ENCODE assay signal across 5 mouse cellular contexts in genomic region chr4:45039546-45039945, GRCm38 (mm10). TPM values are rescaled to one million over a fixed set of nuclear protein-coding genes. Genes with fewer than 3 reads are reported as not detected.
DNase-seq lines count a peak whose midpoint lies in the region; ATAC-seq and TF ChIP-seq lines count a peak whose summit lies in the region.
"Not testable (repeated sequence)": the region's sequence is repeated elsewhere in the genome, so short reads cannot be mapped to it uniquely, and the experiment has no call there.

No protein-coding gene starts in this region.

- H3K27ac ChIP-seq in heart, embryonic 15.5 days: peak overlapping the region; percentile 94; the same call in 1 of the 2 replicates
- H3K27ac ChIP-seq in kidney, adult 2 months (ENCODE audit: insufficient read depth, low read depth, low read length): not testable (repeated sequence)

- TF ChIP-seq POLR2A in kidney, adult 2 months (IDR thresholded peaks at IDR 0.05; ENCODE audit: low read depth, low read length): not testable (repeated sequence)

- not testable (repeated sequence) for H3K4me2 ChIP-seq in heart, embryonic 15.5 days

- H3K9me3 ChIP-seq in heart, embryonic 15.5 days (replicated peaks): not testable (repeated sequence)

- not testable (repeated sequence) for H3K4me3 ChIP-seq in heart, embryonic 15.5 days; kidney, adult 2 months (ENCODE audit: insufficient read depth, low read depth, low read length)

- peaks cover 34% of the 10 kb centered on the region for H3K4me1 ChIP-seq in heart, embryonic 15.5 days (replicated peaks)
- peaks cover 21% of the 10 kb centered on the region for H3K4me1 ChIP-seq in kidney, adult 2 months (ENCODE audit: control insufficient read depth, insufficient read depth, low read length)

- H3K27me3 ChIP-seq in heart, embryonic 15.5 days; kidney, adult 2 months (replicated peaks; ENCODE audit: control insufficient read depth, insufficient read depth, low read length): not testable (repeated sequence)

- not testable (repeated sequence) for H3K9ac ChIP-seq in heart, embryonic 15.5 days

- TF ChIP-seq CTCF in kidney, adult 2 months (conservative IDR thresholded peaks at IDR 0.05; ENCODE audit: insufficient read depth, insufficient read length, low read depth, low read length): not testable (repeated sequence)

- H3K36me3 ChIP-seq in heart, embryonic 15.5 days: peaks cover 37% of the 10 kb centered on the region
- not testable (repeated sequence) for H3K36me3 ChIP-seq in kidney, adult 2 months (ENCODE audit: control insufficient read depth, insufficient read depth, low read length)

- ATAC-seq in heart, embryonic 15.5 days (replicated peaks; ENCODE audit: insufficient number of reproducible peaks, insufficient read depth, low FRiP score, low read depth): not testable (repeated sequence)

- DNase-seq in kidney, adult 2 months: peak; percentile 73
- DNase-seq in kidney, adult 9 months: peak; percentile 64
- DNase-seq in kidney, postnatal 14 days: peak; percentile 19
- DNase-seq in kidney, postnatal 36 days: peak; percentile 36 to 38

- 92% methylated on average over 7 of the region's 7 CpGs for WGBS in heart, embryonic 15.5 days
- WGBS in kidney, adult 2 months: 49% methylated on average over 7 of the region's 7 CpGs

RNA-seq across cellular contexts. Expression of gene Polr1e, which starts 21.2 kb away (rescaled TPM):
- 71.2 and 73.8 TPM in 2 replicates for polyA plus RNA-seq in heart, embryonic 15.5 days (2015; fragmentation: Nextera tagmentation; extraction: Ambion mirVana)
- polyA plus RNA-seq in kidney, adult 2 months (2012; rRNA removed): 6.2 and 7.8 TPM in 2 replicates

RNA-seq across cellular contexts. Expression of gene Zbtb5, which starts 27.3 kb away (rescaled TPM):
- 12.5 and 15.3 TPM in 2 replicates for polyA plus RNA-seq in heart, embryonic 15.5 days (2015; fragmentation: Nextera tagmentation; extraction: Ambion mirVana)
- 11.8 and 12.8 TPM in 2 replicates for polyA plus RNA-seq in kidney, adult 2 months (2012; rRNA removed)

RNA-seq across cellular contexts. Expression of gene Fbxo10, which starts 44.9 kb away (rescaled TPM):
- 18.1 and 23.2 TPM in 2 replicates for polyA plus RNA-seq in heart, embryonic 15.5 days (2015; fragmentation: Nextera tagmentation; extraction: Ambion mirVana)
- 18.6 and 19.6 TPM in 2 replicates for polyA plus RNA-seq in kidney, adult 2 months (2012; rRNA removed)

RNA-seq across cellular contexts. Expression of gene Grhpr, which starts 58.4 kb away (rescaled TPM):
- polyA plus RNA-seq in heart, embryonic 15.5 days (2015; fragmentation: Nextera tagmentation; extraction: Ambion mirVana): 83.5 and 85.2 TPM in 2 replicates
- 334 and 342 TPM in 2 replicates for polyA plus RNA-seq in kidney, adult 2 months (2012; rRNA removed)

Comparison
In these comparisons a context has a peak if more than half of its experiments do, and no peak if none do; other contexts are left out.
1. DNase-seq: peak in every context shown above with its lines; median percentile 73 in kidney, adult 2 months; 64 in kidney, adult 9 months; 37 in kidney, postnatal 36 days; 19 in kidney, postnatal 14 days.